Mouse (Mus musculus) monocyte, adult 2 months (primary cell): ENCODE measurements around the gene Atg7.
"Not testable (repeated sequence)": the region's sequence is repeated elsewhere in the genome, so short reads cannot be mapped to it uniquely, and the experiment has no call there.

ENCODE experiments used
- DNase-seq, 2 experiments: peaks; one replicate each; pipeline ENCODE4 v3.0.0; 2022; ENCODE audit warnings: low spot score in 2 of 2, low read depth in 1 of 2

Gene Atg7

GRCm38 (mm10) chr6:114875018-114875558 lies 232.2 kb downstream of the Atg7 start:
- DNase-seq, result peak; percentile 84 to 89

DNA sequence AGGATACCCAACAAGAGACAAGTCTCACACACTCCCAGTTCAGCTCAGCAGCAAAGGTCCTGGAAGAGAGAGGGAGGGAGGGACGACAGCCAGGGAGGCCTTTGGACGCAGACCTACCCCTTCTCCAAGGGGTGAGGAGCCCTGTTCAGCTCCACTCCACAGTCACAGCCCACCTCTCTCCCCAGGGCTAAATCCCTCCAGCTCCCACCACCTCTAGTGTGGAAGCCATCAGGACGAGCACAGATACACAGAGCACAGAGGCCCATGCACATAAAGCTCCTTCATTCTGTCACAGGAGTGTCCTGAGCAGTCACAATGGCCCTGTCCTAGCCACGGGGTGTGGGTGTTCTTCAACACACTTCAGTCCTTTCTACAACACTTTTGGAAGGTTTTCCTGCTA lies 233.1 kb downstream of the Atg7 start:
- DNase-seq, result no peak

DNA sequence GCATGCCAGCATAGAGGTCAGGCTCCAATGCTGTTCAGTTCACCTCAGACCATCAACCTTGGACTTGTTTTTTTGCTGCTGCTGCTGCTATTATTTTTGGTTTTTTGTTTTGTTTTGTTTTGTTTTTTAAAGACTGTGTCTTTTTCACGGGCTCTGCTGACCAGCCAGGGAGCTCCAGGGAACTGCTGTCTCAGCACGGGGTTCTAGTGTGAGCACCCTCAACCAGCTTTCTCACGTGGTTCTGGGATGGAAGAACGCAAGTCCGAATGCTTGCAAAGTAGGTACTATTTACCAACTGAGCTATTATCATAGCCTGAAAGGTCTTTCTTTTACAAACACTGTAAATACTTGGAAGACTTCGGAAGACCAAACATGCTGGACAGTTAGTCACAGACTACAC lies 233.6 kb downstream of the Atg7 start:
- no peak for DNase-seq

DNA sequence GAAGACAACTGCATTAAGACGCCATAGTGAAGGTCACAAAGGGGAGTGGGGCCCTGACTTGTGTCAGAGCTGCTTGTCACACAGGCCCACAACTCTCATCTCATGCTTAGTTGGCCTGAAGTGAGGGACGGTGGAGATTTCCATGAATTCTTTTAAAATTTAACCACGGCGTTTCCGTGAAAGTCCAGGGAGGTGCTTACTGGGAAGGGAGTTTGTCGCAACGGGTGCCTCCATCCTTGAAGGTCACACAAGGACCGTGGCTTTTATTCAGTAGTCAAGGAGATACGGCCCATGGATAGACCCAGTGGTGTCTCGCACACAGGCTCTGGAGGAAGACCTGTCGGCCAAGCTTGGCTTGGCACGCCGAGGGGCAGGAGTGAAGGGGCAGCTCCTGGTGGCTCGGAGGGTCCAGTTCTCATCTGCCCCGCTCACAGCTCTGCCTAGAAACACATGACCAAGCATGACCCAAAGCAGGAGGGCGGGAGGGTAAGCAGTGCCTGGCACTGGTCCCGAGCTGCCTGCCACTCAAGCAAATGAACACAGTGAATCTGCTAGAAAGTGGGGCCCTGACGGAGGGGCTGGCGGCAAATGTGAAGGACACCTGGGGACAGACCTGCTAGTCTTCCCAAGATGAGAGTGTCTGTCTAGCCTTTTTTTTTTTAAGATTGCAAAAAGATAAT lies 236.1 kb downstream of the Atg7 start:
- DNase-seq, result no peak

GRCm38 (mm10) chr6:114880798-114881197 lies 237.9 kb downstream of the Atg7 start:
- no peak for DNase-seq

GRCm38 (mm10) chr6:114882212-114882611 lies 239.3 kb downstream of the Atg7 start:
- DNase-seq, result no peak

GRCm38 (mm10) chr6:114882675-114883074 lies 239.8 kb downstream of the Atg7 start:
- no peak for DNase-seq

DNA sequence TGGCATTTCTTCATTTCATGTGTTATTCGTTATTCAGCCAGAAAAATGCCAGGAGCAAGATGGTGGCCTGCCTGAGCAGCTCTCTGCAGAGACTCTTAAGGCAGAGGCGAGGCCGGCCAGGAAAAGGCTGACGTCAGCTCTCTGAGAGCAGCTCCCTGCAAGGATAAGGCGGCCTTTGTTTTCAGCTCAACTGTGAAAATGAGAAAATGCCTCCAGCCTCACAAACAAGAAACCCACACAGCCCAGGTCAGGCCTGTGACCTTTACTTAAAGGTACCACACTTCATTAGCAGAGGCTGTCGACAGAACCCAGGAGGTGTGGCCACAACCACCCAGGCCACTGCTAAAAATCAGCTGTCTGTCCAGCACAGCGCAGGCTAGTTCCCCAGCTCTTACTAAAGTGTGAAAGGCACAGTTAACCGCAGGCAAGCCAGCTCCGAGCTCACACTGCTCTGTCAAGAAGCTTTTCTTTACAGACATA lies 240.4 kb downstream of the Atg7 start:
- no peak for DNase-seq

DNA sequence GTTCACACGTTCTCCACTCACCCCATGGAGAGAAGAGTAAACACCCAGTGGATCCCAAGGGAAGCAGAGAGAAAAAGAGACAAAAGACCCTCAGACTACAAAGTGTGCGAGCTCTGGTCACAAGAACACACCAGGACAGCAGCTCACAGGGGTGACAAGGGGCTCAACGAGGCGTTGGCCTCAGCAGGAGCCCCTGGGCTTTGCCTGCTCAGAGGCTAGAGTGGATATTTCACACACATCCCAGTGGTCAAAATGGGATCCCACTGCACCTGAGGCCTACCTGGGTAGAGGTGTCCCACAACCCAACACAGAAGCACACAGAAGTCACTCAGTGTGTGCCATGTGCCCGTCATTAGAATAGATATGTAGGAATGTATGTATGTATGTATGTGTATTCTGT lies 242.2 kb downstream of the Atg7 start:
- no peak for DNase-seq

- DNase-seq, result no peak
These were observed 243.1 kb downstream of the Atg7 start for GRCm38 (mm10) chr6:114886012-114886411.

DNA sequence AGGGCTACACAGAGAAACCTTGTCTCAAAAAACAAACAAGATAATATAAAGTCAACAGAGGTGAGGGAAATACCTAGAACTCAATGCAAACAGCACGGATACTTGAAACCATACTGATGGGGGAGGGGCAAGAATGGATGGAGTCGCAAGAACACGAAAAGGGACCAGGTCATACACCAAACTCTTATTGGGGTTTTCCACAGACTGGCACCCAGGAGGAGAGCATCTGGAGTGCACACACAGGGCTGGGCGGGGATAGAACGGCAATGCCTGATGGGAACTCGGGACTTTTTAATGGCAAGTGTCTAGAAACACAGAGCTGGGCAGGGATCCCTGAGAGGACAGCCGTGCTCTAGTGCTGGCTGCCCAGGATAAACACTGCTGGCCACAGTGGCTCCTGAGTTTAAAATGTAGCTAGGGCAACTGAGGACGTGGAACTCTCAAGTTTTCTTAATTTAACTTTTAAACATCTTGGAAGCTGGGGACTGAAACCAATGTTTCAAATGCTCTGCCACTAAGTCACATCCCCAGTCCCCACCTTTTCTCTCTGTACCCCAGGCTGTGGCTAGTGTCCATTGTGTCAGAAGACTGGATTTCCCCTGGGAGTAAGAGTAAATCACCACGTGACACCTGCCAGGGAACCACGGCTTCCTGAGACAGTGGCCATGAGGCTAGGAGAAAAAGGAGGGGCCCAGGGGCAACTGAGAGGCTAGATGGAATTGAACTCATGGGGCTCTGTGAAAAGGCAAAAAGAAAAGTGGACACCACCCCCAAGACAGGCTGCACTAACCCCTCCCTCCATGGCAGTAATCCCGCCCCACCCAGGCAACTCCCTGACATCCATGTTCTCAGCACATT lies 243.8 kb downstream of the Atg7 start:
- no peak for DNase-seq

GRCm38 (mm10) chr6:114888922-114889321 lies 246.0 kb downstream of the Atg7 start:
- DNase-seq, result no peak

- DNase-seq, result not testable (repeated sequence)
These were observed 247.1 kb downstream of the Atg7 start for GRCm38 (mm10) chr6:114889971-114890370.

- DNase-seq, result no peak
These were observed 247.7 kb downstream of the Atg7 start for GRCm38 (mm10) chr6:114890411-114891115.

DNA sequence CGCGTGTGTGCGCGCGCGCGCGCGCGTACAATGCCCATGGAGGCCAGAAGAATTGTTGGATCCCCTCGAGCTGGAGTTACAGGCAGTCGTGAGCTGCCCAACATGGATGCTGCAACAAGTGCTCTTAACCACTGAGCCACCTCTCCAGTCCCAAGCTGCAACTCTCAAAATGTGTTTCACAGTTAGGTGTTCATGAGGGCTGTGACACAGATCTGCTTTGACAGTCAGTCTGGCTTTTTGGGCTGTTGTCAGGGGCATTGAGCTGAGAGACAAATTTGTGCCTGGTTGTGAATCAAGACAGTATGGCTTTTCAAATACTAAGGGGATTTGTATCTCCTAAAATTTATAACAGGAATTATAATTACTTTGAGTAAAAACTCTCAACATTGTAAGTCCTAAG lies 248.4 kb downstream of the Atg7 start:
- DNase-seq, result no peak

DNA sequence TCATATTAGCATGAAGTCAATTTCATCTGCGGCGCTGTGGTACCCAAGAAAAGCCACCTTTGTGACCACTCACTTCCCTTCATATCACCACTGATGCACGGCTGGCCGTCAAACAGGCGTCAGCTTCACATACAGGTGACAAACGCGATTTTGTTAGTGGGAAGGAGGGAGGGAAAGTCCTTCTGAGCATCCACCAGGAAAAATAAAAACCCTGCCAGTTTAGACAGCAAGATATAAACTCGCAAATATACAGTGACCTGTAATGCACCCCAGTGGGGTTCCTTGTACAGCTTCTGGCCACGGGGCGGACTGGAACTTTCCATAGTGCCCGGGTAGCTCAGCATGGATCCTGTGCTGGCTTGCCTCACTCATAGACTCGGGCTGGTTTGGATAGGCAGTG lies 248.9 kb downstream of the Atg7 start:
- no peak for DNase-seq

GRCm38 (mm10) chr6:114892363-114892762 lies 249.5 kb downstream of the Atg7 start:
- no peak for DNase-seq

- DNase-seq, result peak; percentile 92 to 94
These were observed 250.7 kb downstream of the Atg7 start for GRCm38 (mm10) chr6:114893427-114894209.

- DNase-seq, result peak in 1 of 2 experiments; percentile 52
These were observed 251.7 kb downstream of the Atg7 start for GRCm38 (mm10) chr6:114894548-114895106.

GRCm38 (mm10) chr6:114895191-114895590 lies 252.3 kb downstream of the Atg7 start:
- DNase-seq, result no peak
